Mouse (Mus musculus): ENCODE results near the gene Acp1.

The Acp1 gene

GRCm38 (mm10) chr12:30864347-30864746 is 47.0 kb downstream of the Acp1 start:
- DNase-seq (ENCODE audit: low spot score in 2 of 2) = peak; percentile 29 to 33

- no peak for DNase-seq (ENCODE audit: low spot score in 2 of 2)
These were observed 55.2 kb downstream of the Acp1 start for GRCm38 (mm10) chr12:30856172-30856571.

GRCm38 (mm10) chr12:30855442-30856159 is 55.8 kb downstream of the Acp1 start:
- no peak for DNase-seq (ENCODE audit: low spot score in 2 of 2)

GRCm38 (mm10) chr12:30851871-30852270 is 59.5 kb downstream of the Acp1 start:
- peak in 1 of 2 experiments; percentile 22 for DNase-seq (ENCODE audit: low spot score in 2 of 2)

- peak; percentile 29 to 57 for DNase-seq (ENCODE audit: low spot score in 2 of 2)
These were observed 60.5 kb downstream of the Acp1 start for GRCm38 (mm10) chr12:30850902-30851301.

- DNase-seq (ENCODE audit: low spot score in 2 of 2) = no peak
These were observed 62.9 kb downstream of the Acp1 start for GRCm38 (mm10) chr12:30848521-30848920.
